Mouse (Mus musculus) NIH3T3 (cell line): ENCODE measurements around the gene Pdlim5.
A peak's percentile ranks its signal among the peaks of the same experiment; 100 is the strongest.

ENCODE experiments used
- DNase-seq: peaks from one replicate; pipeline ENCODE4 v3.0.0-alpha.2; 2012; ENCODE audit warnings: low read depth

Pdlim5 gene

GRCm38 (mm10) chr3:142394796-142395508 is 544 bp downstream of the Pdlim5 start:
- peak; percentile 86 for DNase-seq

GRCm38 (mm10) chr3:142394000-142394411 is 1.5 kb downstream of the Pdlim5 start:
- DNase-seq, result peak; percentile 49

DNA sequence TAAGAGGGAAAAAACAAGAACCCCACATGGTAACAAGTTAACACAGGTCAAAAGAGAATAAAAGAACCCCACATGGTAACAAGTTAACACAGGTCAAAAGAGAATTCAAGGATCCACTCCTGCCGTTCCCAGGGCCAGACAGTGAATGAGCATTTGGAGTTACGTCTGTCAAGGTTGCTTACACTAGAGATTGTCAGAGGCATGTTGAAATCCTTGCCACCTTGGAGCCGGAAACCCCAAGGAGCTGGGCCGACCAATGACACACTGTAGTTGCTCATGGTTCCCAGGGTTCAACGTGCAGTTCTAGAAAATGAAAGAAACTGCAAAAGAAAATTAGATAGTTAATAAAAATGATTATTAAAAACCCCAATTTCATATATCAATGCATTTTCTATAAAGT is 4.0 kb downstream of the Pdlim5 start:
- DNase-seq, result no peak

DNA sequence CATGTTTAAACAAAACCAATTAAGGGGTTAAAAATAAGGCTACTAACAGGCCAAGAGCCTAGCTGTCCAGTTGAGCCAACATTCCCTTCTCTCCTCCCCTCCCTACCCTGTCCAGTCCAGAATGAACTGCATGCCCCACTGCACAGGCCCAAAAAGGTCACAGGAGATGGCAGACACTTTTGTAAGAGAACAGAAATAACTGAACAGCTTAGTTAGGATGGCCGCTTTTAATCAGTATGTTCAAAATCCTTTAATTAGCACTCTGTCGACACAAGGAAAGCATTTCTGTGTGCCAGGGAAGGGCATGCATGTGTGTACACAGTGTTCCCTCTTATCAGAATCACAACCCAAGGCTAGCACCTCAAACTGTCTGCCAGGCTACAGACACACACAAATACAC is 5.2 kb downstream of the Pdlim5 start:
- DNase-seq, result no peak

- peak; percentile 63 for DNase-seq
These were observed 7.3 kb downstream of the Pdlim5 start for GRCm38 (mm10) chr3:142388189-142388588.

DNA sequence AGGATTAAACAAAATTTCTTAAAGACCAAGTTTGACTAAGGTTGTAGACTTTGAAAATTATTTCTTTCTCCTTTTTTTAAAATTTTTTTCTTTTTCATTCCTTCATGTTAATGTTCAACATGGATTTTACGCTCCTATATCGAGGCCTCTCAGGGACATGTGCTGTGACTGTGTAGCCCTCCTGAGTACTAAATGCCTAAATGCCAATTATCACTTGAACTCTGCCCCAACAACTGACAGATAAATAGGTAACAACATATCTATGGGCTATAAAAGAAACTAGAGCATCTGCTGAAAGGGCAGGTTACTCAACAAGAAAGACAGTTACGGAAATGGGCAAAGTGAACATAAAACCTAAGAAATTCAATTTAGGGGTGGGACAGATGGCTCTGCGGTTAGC is 9.0 kb downstream of the Pdlim5 start:
- no peak for DNase-seq

GRCm38 (mm10) chr3:142385690-142386089 is 9.8 kb downstream of the Pdlim5 start:
- DNase-seq, result no peak

DNA sequence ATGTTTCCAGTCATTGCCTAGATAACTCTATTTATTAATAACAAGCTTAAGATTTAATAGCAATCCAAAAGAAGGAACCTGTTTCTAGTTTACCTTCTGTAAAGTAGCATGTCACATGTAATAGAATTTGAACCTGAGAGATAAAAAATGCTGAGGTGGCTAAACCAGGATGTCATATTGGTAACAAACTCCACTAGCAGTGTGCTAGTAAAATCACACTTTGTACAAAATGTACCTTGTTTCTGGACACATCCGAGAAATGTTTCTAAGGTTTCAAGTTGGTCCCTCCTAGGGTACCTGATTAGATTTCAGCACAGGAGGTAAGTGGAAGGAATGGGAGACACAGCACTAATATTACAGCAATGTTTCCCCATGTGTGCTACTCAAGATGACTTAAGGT is 18.9 kb downstream of the Pdlim5 start:
- no peak for DNase-seq

DNA sequence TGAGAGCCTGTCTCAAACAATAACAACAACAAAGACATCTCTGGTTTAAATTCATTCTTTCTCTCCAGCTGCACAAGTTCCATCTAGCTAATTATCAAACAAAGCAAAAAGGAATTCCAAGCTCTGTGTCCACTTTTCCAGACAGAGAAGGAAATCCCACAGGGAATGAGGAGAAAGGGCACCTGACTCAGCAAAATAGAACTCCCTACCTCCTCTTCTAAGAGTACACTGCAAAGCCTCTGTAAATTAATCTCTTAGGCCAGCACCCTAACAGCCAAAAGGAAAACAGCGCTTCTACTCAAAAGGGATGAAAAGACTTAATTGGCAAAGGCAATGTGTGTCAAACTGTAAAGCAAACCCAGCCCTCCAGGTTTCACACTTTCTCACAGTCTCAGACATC is 20.4 kb downstream of the Pdlim5 start:
- peak; percentile 35 for DNase-seq

DNA sequence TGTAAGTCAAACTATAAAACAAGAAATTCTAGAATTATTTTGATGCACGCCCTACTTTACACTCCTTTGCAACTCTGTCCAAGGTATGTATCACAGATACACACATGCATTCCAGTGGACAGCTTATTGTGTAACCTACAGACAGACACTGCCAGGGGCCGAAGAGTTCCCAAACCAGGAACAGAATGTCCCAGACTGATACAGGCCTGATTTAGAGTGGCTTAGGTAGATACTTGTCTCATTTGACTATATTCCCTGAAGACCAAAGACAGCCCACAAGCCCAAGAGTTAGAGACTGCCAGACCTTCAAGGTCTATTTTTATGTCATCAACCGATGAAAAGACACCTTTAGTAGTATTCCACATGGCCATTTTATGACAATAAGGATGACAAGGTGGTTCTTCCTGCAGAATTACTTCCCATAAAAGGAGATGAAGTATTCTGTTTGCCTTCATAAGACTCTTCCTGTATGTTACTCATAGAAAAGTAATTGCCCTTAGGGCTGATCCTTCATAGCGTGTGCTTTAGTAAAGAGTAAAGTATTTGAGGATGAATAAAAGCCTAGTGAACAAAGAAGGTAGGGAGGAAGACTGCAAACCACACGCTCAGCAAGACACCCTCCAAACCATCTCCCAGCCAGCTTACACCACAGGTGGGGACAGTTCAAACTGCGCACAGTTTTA is 22.9 kb downstream of the Pdlim5 start:
- peak; percentile 30 for DNase-seq

DNA sequence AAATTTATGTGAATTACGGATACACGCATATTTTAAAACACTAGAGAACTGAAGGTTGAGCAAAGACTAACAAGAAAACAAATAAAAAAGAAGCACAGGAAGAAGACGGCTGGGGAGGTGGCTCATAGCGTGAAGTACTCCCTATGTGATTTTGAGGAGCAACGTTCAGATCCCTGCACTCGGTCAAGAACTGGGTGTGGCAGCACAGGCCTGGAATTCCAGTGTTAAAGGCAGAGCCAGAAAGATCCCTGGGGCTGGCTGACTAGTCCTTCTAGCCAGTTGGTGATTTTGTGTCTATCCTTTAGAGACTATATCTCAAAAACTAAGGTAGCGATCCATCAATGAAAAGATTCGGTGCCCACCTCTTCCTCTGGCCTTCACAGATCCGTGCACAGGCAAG is 27.1 kb downstream of the Pdlim5 start:
- no peak for DNase-seq

- DNase-seq, result no peak
These were observed 33.4 kb downstream of the Pdlim5 start for GRCm38 (mm10) chr3:142362092-142362491.

DNA sequence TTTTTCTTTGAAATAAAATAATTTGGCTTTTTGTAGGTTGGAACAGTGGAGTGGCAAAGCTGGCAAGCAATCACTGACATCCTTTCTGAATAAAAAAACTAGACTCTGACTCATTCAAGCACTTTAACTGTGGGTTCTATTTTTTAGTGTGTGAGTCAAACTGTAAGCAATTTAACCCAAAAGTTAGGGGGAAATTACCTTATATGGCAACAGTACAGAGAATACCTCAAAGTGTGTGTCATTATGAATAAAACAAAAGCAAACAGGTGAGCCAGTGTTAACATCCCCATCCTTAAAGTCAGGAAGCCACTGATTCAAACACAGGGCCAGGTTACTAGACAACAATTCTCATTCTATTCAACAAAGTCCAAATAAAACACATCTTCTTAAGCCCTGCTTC is 36.5 kb downstream of the Pdlim5 start:
- DNase-seq, result peak; percentile 79

DNA sequence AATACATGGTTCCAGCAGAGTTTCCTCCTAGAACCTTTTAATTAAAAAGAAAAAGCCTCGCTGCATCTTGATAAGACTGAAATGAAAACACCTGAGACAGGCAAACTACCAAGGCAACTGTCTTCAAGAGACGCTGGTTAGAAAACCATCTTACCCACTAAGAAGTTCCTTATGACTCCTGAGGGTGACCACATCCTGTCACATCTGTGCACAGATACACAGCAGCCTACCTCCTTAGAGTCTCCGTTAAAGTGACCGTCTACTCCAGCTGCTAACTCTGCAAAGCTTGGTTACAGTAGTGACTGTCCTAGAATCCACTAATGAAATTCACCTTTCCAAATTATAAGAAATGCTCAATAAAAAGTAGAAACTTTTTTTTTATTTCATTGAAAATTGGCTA is 38.8 kb downstream of the Pdlim5 start:
- DNase-seq, result no peak

GRCm38 (mm10) chr3:142353218-142353617 is 42.3 kb downstream of the Pdlim5 start:
- no peak for DNase-seq

- peak; percentile 74 for DNase-seq
These were observed 45.0 kb downstream of the Pdlim5 start for GRCm38 (mm10) chr3:142350513-142350912.

DNA sequence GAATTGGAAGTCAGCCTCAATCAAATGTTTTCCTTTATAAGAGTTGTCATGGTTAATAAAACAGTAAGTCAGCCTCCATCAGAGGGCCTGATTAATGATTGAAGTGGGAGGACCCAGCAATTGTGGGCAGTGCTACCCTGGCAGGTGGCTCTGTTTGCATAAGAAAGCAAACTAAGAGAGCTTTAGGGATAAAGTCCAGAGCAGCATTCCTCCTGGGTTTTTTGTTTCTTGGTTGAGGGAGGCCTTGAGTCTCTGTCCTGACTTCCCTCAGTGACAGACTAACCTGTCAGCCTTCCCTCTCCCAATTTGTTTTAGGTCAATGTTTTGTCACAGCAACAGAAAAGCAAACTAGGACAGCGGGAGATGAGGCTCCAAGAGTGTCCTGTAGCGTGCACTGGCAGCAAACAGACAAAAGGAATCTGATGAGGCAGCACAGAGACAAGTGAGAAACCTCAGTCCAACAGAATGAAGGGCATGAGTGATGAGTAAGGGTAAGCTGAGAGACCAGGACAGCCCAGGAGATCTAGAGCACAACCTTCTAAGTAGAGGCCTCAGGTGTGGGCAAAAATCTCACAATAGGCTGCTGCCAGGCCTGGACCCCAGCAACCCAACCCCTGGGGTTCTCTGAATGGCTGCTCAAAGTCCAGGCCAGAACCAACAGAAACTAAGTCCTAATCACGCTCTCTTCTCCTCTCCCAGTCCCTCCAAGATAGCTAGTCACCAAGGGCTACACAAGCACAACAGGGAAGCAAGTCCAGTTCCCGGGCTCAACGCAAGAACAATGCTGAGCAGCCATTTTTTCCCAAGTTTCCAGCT is 46.5 kb downstream of the Pdlim5 start:
- no peak for DNase-seq

DNA sequence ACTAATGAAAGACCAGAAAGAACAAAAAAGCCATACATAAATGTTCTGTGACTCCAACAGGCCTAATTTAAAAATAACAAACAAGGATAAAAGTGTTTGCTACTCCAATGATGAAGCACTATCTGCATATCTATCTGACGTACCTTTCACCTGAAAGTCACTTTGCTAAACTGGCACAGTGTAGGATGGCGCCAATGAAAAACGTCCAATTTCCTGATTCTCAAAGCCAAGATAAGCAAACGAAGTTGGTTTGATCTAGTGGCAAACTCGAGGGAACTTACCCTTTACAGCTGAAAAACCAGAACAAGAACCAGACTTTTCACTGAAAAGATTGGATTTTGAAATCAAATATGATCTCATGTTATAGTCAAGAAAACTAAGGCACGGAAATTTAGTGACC is 49.2 kb downstream of the Pdlim5 start:
- DNase-seq, result peak; percentile 34

DNA sequence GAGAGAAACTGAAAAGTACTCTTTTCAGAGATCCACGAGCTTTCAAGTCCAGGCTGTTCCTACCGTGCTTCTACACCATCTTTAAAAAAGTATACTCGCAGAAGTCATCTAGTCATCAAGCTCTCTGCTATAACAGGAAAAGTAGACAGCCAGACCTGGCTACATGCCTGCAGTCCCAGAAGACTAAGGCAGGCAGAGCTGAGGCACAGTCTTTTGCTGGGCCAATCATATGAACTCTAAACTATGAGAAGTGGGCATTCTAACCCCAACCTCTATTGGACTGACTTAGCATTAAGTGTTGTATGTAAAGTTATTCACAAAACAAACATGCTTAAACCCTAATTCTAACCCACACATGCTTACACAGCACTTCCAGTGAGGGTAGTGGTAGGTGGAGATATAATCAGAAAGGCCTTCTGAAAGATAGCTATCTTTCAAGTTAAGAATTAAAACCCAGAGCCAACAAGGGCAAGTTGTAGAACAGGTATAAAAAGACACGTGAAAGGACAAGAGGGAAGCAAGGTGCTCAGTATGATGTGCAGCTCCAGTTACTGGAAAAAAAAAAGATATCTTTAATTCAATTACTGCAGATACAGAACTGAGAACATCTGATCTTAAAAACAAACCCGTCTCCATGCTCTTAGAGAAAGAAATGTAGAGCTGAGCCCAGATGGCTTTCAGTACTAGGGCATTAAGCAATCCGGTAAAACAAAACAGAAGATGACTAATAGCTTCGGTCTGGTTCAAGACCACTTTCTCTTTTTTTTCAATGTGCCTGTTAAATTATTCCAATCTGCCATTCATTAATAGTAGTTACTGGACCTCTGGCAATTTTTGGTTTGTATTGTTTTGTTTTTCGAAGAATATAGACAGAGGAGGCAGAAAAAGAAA is 50.0 kb downstream of the Pdlim5 start:
- peak; percentile 80 for DNase-seq

DNA sequence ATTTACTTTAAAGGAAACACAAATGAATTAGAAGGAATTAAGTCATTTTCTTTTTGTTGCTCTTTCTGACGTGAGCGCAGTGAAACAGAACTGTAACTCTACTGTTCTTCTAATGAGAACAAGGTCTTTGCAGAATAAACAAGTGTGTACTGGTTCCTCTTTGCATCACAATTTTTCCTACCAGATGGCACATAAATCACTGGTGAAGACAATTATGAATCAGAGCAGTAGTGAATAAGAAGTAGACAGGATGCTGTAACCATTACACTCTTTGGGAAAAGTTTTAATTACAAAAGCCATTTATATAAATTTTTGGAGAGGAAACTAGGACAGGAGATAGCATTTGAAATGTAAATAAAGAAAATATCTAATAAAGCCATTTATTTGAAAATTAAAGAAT is 51.7 kb downstream of the Pdlim5 start:
- peak; percentile 36 for DNase-seq

DNA sequence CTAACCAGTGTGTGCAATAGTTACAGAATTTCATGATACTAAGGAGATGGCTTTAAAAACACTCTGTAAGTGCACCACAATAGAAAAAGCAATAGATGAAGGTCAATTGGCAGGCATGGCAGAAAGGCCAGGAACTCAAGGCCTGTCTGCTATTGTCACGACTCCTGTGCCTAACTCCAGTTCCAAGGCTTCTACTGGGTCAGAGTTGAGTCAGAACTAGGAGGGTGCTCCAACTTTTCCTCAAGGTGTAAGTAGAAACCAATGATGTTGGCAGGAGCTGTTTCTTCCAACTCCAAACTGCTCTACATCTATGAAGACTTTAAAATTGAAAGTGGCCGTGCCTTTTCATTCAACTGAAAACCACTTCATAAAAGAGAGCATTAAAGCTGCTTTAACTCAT is 54.8 kb downstream of the Pdlim5 start:
- no peak for DNase-seq
